Mouse (Mus musculus) small intestine, adult 2 months (tissue): ENCODE results near the gene Klrb1.

Experiments
- CTCF ChIP-seq: fragments of 200-500 bp; IDR thresholded peaks from 2 replicates; pipeline ENCODE4 v1.5.1; 2012; ENCODE audit warnings: low read depth, mild to moderate bottlenecking, control low read depth, inconsistent platforms, low read length, moderate library complexity, mixed read lengths; ENCODE audit not compliant: insufficient replicate concordance, insufficient read length; ENCODE audit errors: extremely low read depth
- POLR2A ChIP-seq: fragments of 200-500 bp; IDR thresholded peaks from 2 replicates; pipeline ENCODE4 v1.6.1; 2012; ENCODE audit warnings: low read depth, mild to moderate bottlenecking, control low read depth, inconsistent platforms, low read length, moderate library complexity

DNA sequence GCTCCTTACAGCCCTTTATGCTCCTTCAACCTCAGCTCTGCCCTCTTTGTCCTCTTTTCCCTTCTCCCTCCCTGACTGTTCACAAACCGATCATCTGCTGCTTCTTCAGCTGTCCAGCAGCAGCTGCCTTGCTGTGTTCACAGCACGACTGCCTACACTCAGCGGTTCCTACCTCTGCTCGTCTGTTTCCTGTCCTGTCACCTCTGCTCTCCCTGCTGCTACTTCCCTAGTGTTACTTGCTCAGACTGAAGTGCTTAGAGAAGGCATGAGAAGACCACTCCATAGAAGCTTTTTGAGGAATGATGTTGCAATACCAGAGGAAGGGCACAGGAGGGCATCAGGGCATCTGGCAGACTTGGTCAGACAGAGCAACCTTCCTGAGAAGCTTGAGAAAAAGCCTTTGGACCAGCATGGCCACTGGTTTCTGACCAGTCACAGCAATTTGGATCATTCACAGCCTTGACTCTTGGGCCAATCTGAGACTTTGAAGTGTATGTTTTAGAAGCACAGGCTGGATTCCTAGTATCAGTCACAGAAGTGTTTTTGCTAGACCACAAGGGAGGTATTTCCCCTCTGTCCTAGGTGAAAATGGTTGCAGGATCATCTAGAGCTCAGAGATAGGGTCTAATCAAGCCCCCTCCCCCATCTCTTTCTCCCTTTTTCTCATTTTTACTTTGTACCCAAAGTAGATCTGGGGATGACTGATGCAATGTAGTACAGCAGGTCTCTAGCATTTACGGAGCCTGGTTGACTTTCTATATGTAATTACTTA lies 11.2 kb upstream of the Klrb1 start:
- TF ChIP-seq CTCF (no peak), POLR2A (no peak)
